Mouse (Mus musculus): ENCODE results near the gene Gm16181. TPM values are rescaled to one million over a fixed set of nuclear protein-coding genes. Genes with fewer than 3 reads are reported as not detected.

The Gm16181 gene
- polyA plus RNA-seq, 1 experiment from 2014 or later, result 0.23 TPM

DNA sequence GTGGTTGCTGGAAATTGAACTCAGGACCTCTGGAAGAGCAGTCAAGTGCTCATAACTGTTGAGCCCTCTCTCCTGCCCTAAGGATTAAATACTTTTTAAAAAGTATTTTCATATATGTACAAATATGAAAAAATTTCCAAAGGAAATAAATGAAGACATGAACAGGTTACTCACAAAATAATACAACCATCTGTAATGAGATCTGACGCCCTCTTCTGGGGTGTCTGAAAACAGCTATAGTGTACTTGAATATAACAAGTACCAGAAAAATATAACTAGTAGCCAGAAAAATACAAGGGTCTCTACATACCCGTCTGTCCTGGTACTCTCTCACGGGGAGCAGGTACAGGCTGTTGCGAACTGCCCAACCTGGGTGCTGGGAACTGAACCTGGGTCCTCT, 4.0 kb downstream of the Gm16181 start:
- no peak for ATAC-seq

DNA sequence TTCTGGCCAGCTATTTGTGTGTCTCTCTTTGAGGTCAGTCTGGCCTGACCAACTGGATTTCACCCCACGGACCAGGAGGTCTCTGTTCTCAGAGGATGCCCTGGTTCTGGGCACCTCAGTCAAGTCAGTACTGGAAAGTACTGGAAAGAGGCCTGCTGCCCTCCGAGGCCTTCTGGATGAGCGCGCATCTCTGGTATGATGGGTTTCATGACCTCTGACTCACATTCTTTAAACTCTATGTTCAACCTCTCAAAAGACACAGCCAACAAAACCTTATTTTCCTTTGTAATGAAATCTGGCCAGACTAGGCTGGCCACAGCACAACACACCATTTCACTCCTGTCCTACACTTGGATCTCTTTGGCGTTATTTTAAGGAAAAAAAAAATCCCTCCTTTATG, 4.8 kb downstream of the Gm16181 start:
- Histone ChIP-seq H3K27me3 (replicated peaks; ENCODE audit: control insufficient read depth, insufficient read depth, low read length) (no peaks in the 10 kb centered on the region), H3K4me2 (replicated peaks; ENCODE audit: low read depth) (no peak overlapping the region), H3K9me3 (ENCODE audit: control insufficient read depth) (no peaks in the 10 kb centered on the region), H3K9ac (ENCODE audit: low read depth, low read length) (no peak overlapping the region), H3K27ac (ENCODE audit: low read depth, low read length) (no peak overlapping the region), H3K4me3 (ENCODE audit: low read depth, low read length) (no peak overlapping the region), H3K36me3 (ENCODE audit: control insufficient read depth, insufficient read depth) (peaks cover 61% of the 10 kb centered on the region), H3K4me1 (replicated peaks; ENCODE audit: control insufficient read depth, insufficient read depth, low read length) (no peaks in the 10 kb centered on the region)
- WGBS, result 93% methylated on average over 5 of the region's 5 CpGs
- no peak for ATAC-seq
- TF ChIP-seq CTCF (IDR thresholded peaks at IDR 0.05; ENCODE audit: low read depth), result no peak

More for the DNA sequence above, 4.0 kb downstream of the Gm16181 start:
- 96% methylated on average over 4 of the region's 4 CpGs for WGBS
- no peak overlapping the region for H3K4me3 ChIP-seq (ENCODE audit: low read depth, low read length)
- TF ChIP-seq CTCF (IDR thresholded peaks at IDR 0.05; ENCODE audit: low read depth), result 0 out of 2 replicates have a peak, but pooled peaks have one; percentile 14
- no peaks in the 10 kb centered on the region for H3K9me3 ChIP-seq (ENCODE audit: control insufficient read depth)
- H3K36me3 ChIP-seq (ENCODE audit: control insufficient read depth, insufficient read depth), result peaks cover 60% of the 10 kb centered on the region
- no peak overlapping the region for H3K4me2 ChIP-seq (replicated peaks; ENCODE audit: low read depth)
- no peaks in the 10 kb centered on the region for H3K27me3 ChIP-seq (replicated peaks; ENCODE audit: control insufficient read depth, insufficient read depth, low read length)
- H3K9ac ChIP-seq (ENCODE audit: low read depth, low read length), result no peak overlapping the region
- H3K4me1 ChIP-seq (replicated peaks; ENCODE audit: control insufficient read depth, insufficient read depth, low read length), result no peaks in the 10 kb centered on the region
- H3K27ac ChIP-seq (ENCODE audit: low read depth, low read length), result no peak overlapping the region

DNA sequence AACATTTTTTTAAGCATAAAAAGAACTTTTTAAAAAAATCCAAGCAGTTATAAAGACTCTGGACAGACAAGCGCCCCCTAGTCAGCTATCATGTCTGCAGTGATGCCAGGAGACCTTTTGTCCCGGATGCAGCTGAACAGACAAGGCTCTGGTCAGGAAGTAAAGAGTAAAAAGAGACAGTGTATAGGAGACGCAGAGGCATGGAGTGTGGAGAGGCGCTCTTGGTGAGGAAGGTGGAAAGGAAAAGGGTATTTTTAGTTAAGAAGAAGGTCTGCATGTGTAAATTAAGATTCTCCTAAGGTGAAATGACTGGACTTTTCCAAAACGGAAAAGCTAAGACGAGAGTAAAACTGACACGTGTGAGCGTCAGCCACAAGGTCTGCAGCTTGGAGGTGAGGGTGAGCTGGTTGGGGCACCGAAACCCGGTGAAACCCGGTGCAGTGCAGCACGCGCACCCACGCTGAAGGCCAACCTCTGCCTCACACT, 6.0 kb downstream of the Gm16181 start:
- no peaks in the 10 kb centered on the region for H3K9me3 ChIP-seq (ENCODE audit: control insufficient read depth)
- 80% methylated on average over 14 of the region's 14 CpGs for WGBS
- H3K9ac ChIP-seq (ENCODE audit: low read depth, low read length), result no peak overlapping the region
- H3K4me2 ChIP-seq (replicated peaks; ENCODE audit: low read depth), result no peak overlapping the region
- TF ChIP-seq CTCF (IDR thresholded peaks at IDR 0.05; ENCODE audit: low read depth), result 0 out of 2 replicates have a peak, but pooled peaks have one; percentile 8
- no peaks in the 10 kb centered on the region for H3K27me3 ChIP-seq (replicated peaks; ENCODE audit: control insufficient read depth, insufficient read depth, low read length)
- H3K27ac ChIP-seq (ENCODE audit: low read depth, low read length), result no peak overlapping the region
- H3K36me3 ChIP-seq (ENCODE audit: control insufficient read depth, insufficient read depth), result peaks cover 60% of the 10 kb centered on the region
- H3K4me1 ChIP-seq (replicated peaks; ENCODE audit: control insufficient read depth, insufficient read depth, low read length), result no peaks in the 10 kb centered on the region
- ATAC-seq, result no peak
- no peak overlapping the region for H3K4me3 ChIP-seq (ENCODE audit: low read depth, low read length)

DNA sequence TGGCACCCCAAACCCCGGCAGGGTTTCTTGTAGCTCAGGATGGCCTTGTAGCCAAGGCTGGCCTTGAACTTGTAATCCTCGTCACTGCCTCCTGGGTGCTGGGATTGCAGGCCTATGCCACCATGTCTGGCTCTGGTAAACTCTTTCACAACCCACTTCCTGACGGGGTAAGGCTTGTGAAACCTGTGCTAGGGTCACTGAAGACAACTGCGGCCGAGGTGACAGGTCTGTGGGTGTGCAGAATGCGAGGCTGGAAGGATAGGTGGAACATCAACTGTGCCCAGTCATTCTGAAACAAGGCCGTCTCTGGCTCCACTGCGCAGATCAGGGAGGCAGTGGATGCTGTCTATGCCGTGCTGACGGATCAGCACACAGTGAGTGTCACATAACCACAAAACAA, 10.4 kb downstream of the Gm16181 start:
- Histone ChIP-seq H3K4me1 (replicated peaks; ENCODE audit: control insufficient read depth, insufficient read depth, low read length) (no peaks in the 10 kb centered on the region; the same call in 1 of the 2 replicates), H3K4me3 (ENCODE audit: low read depth, low read length) (no peak overlapping the region), H3K36me3 (ENCODE audit: control insufficient read depth, insufficient read depth) (peaks cover 51% of the 10 kb centered on the region), H3K27me3 (replicated peaks; ENCODE audit: control insufficient read depth, insufficient read depth, low read length) (no peaks in the 10 kb centered on the region), H3K4me2 (replicated peaks; ENCODE audit: low read depth) (no peak overlapping the region), H3K27ac (ENCODE audit: low read depth, low read length) (no peak overlapping the region), H3K9ac (ENCODE audit: low read depth, low read length) (no peak overlapping the region), H3K9me3 (ENCODE audit: control insufficient read depth) (no peaks in the 10 kb centered on the region)
- 94% methylated on average over 10 of the region's 10 CpGs for WGBS
- ATAC-seq, result no peak
- TF ChIP-seq CTCF (IDR thresholded peaks at IDR 0.05; ENCODE audit: low read depth), result no peak

DNA sequence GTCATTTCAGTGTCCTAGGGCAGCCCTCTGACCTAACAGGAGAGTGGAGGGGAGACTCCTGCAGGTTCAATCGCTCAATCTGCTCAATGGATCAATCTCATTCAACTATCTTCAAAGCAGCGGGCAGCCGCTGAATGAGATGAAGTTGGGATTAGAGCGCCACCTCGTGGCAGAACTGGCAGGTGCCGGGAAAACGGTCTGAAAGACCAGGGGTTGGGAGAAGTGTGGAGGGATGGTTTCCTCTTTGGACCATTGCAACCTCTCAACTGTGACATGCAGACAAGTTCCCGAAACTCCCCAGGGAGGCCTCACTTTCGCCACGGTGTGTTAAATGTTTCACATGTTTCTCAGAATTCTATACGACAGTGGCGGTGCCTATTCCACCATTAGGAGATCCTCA, 11.4 kb downstream of the Gm16181 start:
- Histone ChIP-seq H3K27me3 (replicated peaks; ENCODE audit: control insufficient read depth, insufficient read depth, low read length) (no peaks in the 10 kb centered on the region), H3K4me3 (ENCODE audit: low read depth, low read length) (no peak overlapping the region), H3K36me3 (ENCODE audit: control insufficient read depth, insufficient read depth) (peaks cover 51% of the 10 kb centered on the region), H3K27ac (ENCODE audit: low read depth, low read length) (0 out of 2 replicates have a peak overlapping the region, but pooled peaks have one; percentile 15), H3K9me3 (ENCODE audit: control insufficient read depth) (no peaks in the 10 kb centered on the region), H3K4me1 (replicated peaks; ENCODE audit: control insufficient read depth, insufficient read depth, low read length) (no peaks in the 10 kb centered on the region; the same call in 1 of the 2 replicates), H3K4me2 (replicated peaks; ENCODE audit: low read depth) (peak overlapping the region; percentile 17; the same call in 1 of the 2 replicates), H3K9ac (ENCODE audit: low read depth, low read length) (no peak overlapping the region)
- WGBS, result 14% methylated on average over 12 of the region's 12 CpGs
- peak; percentile 94 for TF ChIP-seq CTCF (IDR thresholded peaks at IDR 0.05; ENCODE audit: low read depth)
- no peak for ATAC-seq

DNA sequence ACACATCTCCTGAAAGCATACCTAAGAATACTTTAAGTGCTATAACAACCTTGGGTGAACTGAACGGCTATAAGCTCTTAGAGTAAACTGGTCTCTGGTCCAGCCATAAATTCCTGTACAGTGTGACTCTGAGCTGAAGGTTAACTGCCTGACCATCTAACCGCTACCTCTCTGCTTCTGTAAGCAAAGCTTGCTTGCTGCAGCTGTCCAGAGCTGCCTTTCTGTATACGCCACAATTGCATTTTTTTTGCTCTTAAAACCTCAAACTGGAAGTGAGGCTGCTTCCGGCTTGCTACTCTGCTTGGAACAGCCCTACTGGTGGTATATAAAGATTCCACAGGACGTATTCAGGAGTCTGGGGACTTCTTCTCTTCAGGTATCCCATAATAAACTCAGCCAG, 12.0 kb downstream of the Gm16181 start:
- no peak overlapping the region for H3K4me3 ChIP-seq (ENCODE audit: low read depth, low read length)
- ATAC-seq, result no peak
- peaks cover 49% of the 10 kb centered on the region for H3K36me3 ChIP-seq (ENCODE audit: control insufficient read depth, insufficient read depth)
- H3K27ac ChIP-seq (ENCODE audit: low read depth, low read length), result 0 out of 2 replicates have a peak overlapping the region, but pooled peaks have one; percentile 15
- peak overlapping the region; percentile 17; the same call in 1 of the 2 replicates for H3K4me2 ChIP-seq (replicated peaks; ENCODE audit: low read depth)
- no peaks in the 10 kb centered on the region for H3K27me3 ChIP-seq (replicated peaks; ENCODE audit: control insufficient read depth, insufficient read depth, low read length)
- H3K4me1 ChIP-seq (replicated peaks; ENCODE audit: control insufficient read depth, insufficient read depth, low read length), result no peaks in the 10 kb centered on the region; the same call in 1 of the 2 replicates
- no peaks in the 10 kb centered on the region for H3K9me3 ChIP-seq (ENCODE audit: control insufficient read depth)
- no peak for TF ChIP-seq CTCF (IDR thresholded peaks at IDR 0.05; ENCODE audit: low read depth)
- no peak overlapping the region for H3K9ac ChIP-seq (ENCODE audit: low read depth, low read length)
- WGBS, result 60% methylated on average over 5 of the region's 5 CpGs
